Mouse (Mus musculus) midbrain, embryonic 11.5 days (tissue): ENCODE data around the gene Cdh23. TPM values are rescaled to one million over a fixed set of nuclear protein-coding genes. Genes with fewer than 3 reads are reported as not detected.

ENCODE experiments used
- ATAC-seq: fragments of 200-750 bp; cut with Nextera tagmentation; 2 replicates; pipeline ENCODE4 v1.8.0; 2017; ENCODE audit warnings: moderate TSS enrichment, moderate library complexity; ENCODE audit not compliant: low FRiP score
- DNase-seq: peaks from one replicate; pipeline ENCODE4 v3.0.0; 2015; ENCODE audit warnings: low spot score; ENCODE audit errors: missing footprints
- H3K27ac ChIP-seq: fragments of 300-500 bp; sonication (generic); 2 replicates; pipeline ENCODE4 v1.5.1; 2014; ENCODE audit warnings: low read depth, low read length
- H3K27me3 ChIP-seq: fragments of 300-500 bp; sonication (generic); 2 replicates; pipeline ENCODE4 v1.6.1; 2014; ENCODE audit warnings: mild to moderate bottlenecking, low read length, moderate library complexity, mixed read lengths; ENCODE audit not compliant: control insufficient read depth, insufficient read depth
- H3K36me3 ChIP-seq: fragments of 300-500 bp; sonication (generic); 2 replicates; pipeline ENCODE4 v1.6.1; 2014; ENCODE audit warnings: mild to moderate bottlenecking, low read length, moderate library complexity, mixed read lengths; ENCODE audit not compliant: control insufficient read depth, insufficient read depth
- H3K4me1 ChIP-seq: fragments of 300-500 bp; sonication (generic); 2 replicates; pipeline ENCODE4 v1.6.1; 2014; ENCODE audit warnings: low read length; ENCODE audit not compliant: control insufficient read depth, insufficient read depth
- H3K4me2 ChIP-seq: fragments of 300-500 bp; sonication (generic); 2 replicates; pipeline ENCODE4 v1.6.1; 2014; ENCODE audit warnings: mild to moderate bottlenecking, moderate library complexity
- H3K4me3 ChIP-seq: fragments of 300-500 bp; sonication (generic); 2 replicates; pipeline ENCODE4 v1.5.1; 2014; ENCODE audit warnings: low read depth, low read length
- H3K9ac ChIP-seq: fragments of 300-500 bp; sonication (generic); 2 replicates; pipeline ENCODE4 v1.6.1; 2014; ENCODE audit warnings: low read length
- H3K9me3 ChIP-seq: fragments of 300-500 bp; sonication (generic); 2 replicates; pipeline ENCODE4 v1.6.1; 2016; ENCODE audit warnings: low read length; ENCODE audit not compliant: control insufficient read depth
- WGBS: fragments of 180-500 bp; shearing (Covaris S2); extraction: QIAGEN DNeasy Blood & Tissue Kit; methylation state at CpG from one replicate; pipeline ENCODE4 v1.1.7; 2014; 5-methylcytosine and 5-hydroxymethylcytosine counted together
- polyA plus RNA-seq: library from polyadenylated mRNA; unstranded; fragments of >200 nt; fragmentation: Nextera tagmentation; extraction: Ambion mirVana; gene quantifications from 2 replicates; pipeline ENCODE4 v1.2.1, GENCODE M21; 2014

Gene Cdh23
- polyA plus RNA-seq, 1 experiment from 2014 or later: 0.71 TPM

GRCm38 (mm10) chr10:60289216-60289615 lies 407.1 kb downstream of the Cdh23 start:
- 88% methylated on average over 8 of the region's 8 CpGs for WGBS
- no peak for ATAC-seq
- Histone ChIP-seq H3K27ac (no peak overlapping the region), H3K27me3 (no peaks in the 10 kb centered on the region), H3K36me3 (peaks cover 8% of the 10 kb centered on the region; the same call in 1 of the 2 replicates), H3K9me3 (no peaks in the 10 kb centered on the region), H3K4me2 (no peak overlapping the region), H3K4me3 (no peak overlapping the region), H3K4me1 (peaks cover 33% of the 10 kb centered on the region), H3K9ac (no peak overlapping the region)
- no peak for DNase-seq

- no peaks in the 10 kb centered on the region for H3K9me3 ChIP-seq
- no peak overlapping the region for H3K27ac ChIP-seq
- ATAC-seq (no peak), DNase-seq (peak; percentile 69)
- H3K4me1 ChIP-seq: peaks cover 42% of the 10 kb centered on the region
- no peaks in the 10 kb centered on the region for H3K36me3 ChIP-seq
- H3K4me3 ChIP-seq: no peak overlapping the region
- 90% methylated on average over 2 of the region's 2 CpGs for WGBS
- no peaks in the 10 kb centered on the region for H3K27me3 ChIP-seq
- no peak overlapping the region for H3K9ac ChIP-seq
- H3K4me2 ChIP-seq: no peak overlapping the region
These were observed 408.6 kb downstream of the Cdh23 start for GRCm38 (mm10) chr10:60287726-60288125.

DNA sequence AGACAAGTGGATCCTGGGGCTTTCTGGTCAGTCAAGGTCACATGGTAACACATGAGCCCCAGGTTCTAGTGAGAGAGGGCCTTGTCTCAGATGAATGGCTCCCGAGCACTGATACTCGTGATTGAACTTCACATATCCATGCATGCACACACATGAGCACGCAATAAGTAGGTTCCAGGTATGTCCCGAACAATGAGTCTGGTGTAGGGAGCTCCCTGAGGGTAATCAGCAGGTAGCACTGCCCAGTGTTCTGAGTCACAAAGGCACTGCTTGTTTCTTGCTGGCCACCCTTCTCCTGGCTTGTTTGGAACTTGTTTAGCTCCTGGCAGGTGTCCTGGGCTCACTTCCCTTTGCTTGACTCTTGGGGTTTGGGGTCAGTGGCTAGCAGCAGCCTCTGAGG lies 409.1 kb downstream of the Cdh23 start:
- Histone ChIP-seq H3K27me3 (no peaks in the 10 kb centered on the region), H3K4me3 (no peak overlapping the region), H3K4me2 (no peak overlapping the region), H3K9me3 (no peaks in the 10 kb centered on the region), H3K27ac (no peak overlapping the region), H3K36me3 (no peaks in the 10 kb centered on the region), H3K9ac (no peak overlapping the region), H3K4me1 (peaks cover 48% of the 10 kb centered on the region)
- ATAC-seq (no peak), DNase-seq (peak; percentile 33)
- 88% methylated on average over 4 of the region's 4 CpGs for WGBS

DNA sequence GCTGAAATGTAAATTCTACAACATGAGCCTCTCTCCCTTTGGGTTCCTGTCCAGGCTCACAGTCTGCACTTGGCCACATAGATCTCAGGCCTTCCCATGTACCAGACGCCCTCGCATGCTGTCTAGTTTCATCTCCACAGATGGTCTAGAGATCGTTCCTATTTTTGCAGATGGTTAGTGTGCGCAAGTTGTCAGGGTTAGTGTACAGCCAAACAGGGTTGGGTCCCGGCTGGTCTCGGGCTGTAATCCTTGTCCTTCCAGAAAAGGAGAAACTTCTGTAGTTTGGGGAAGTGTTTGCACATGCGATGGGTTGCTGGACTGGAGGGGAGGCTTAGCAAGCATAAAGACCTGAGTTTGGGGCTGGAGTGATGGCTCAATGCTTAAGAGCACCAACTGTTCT lies 409.7 kb downstream of the Cdh23 start:
- H3K27me3 ChIP-seq: no peaks in the 10 kb centered on the region
- no peaks in the 10 kb centered on the region for H3K9me3 ChIP-seq
- no peak overlapping the region for H3K4me3 ChIP-seq
- H3K4me1 ChIP-seq: peaks cover 52% of the 10 kb centered on the region
- DNase-seq: no peak
- H3K4me2 ChIP-seq: no peak overlapping the region; the same call in 1 of the 2 replicates
- no peak for ATAC-seq
- no peak overlapping the region for H3K9ac ChIP-seq
- H3K36me3 ChIP-seq: no peaks in the 10 kb centered on the region
- WGBS: 91% methylated on average over 7 of the region's 7 CpGs
- peak overlapping the region; percentile 31 for H3K27ac ChIP-seq

GRCm38 (mm10) chr10:60285676-60286372 lies 410.5 kb downstream of the Cdh23 start:
- H3K9me3 ChIP-seq: no peaks in the 10 kb centered on the region
- H3K4me1 ChIP-seq: peaks cover 52% of the 10 kb centered on the region
- H3K4me2 ChIP-seq: peak overlapping the region; percentile 40
- H3K36me3 ChIP-seq: no peaks in the 10 kb centered on the region
- H3K27ac ChIP-seq: peak overlapping the region; percentile 67
- peak overlapping the region; percentile 21; the same call in 1 of the 2 replicates for H3K9ac ChIP-seq
- peak; percentile 80 for ATAC-seq
- H3K27me3 ChIP-seq: no peaks in the 10 kb centered on the region
- H3K4me3 ChIP-seq: peak overlapping the region; percentile 10
- DNase-seq: peak; percentile 97
- WGBS: 29% methylated on average over 14 of the region's 14 CpGs

GRCm38 (mm10) chr10:60285183-60285582 lies 411.1 kb downstream of the Cdh23 start:
- peak overlapping the region; percentile 40 for H3K4me2 ChIP-seq
- no peaks in the 10 kb centered on the region for H3K27me3 ChIP-seq
- H3K4me1 ChIP-seq: peaks cover 58% of the 10 kb centered on the region
- DNase-seq (peak; percentile 88), ATAC-seq (peak; percentile 36)
- peak overlapping the region; percentile 21 for H3K9ac ChIP-seq
- peak overlapping the region; percentile 67 for H3K27ac ChIP-seq
- H3K9me3 ChIP-seq: no peaks in the 10 kb centered on the region
- no peaks in the 10 kb centered on the region for H3K36me3 ChIP-seq
- 51% methylated on average over 8 of the region's 8 CpGs for WGBS
- peak overlapping the region; percentile 10; the same call in 1 of the 2 replicates for H3K4me3 ChIP-seq

- Histone ChIP-seq H3K4me2 (peak overlapping the region; percentile 40), H3K27ac (peak overlapping the region; percentile 67), H3K36me3 (no peaks in the 10 kb centered on the region), H3K9me3 (no peaks in the 10 kb centered on the region), H3K4me3 (0 out of 2 replicates have a peak overlapping the region, but pooled peaks have one; percentile 10), H3K4me1 (peaks cover 57% of the 10 kb centered on the region), H3K9ac (peak overlapping the region; percentile 21), H3K27me3 (no peaks in the 10 kb centered on the region)
- 56% methylated on average over 8 of the region's 8 CpGs for WGBS
- ATAC-seq (no peak; the same call in 1 of the 2 replicates), DNase-seq (peak; percentile 88)
These were observed 411.6 kb downstream of the Cdh23 start for GRCm38 (mm10) chr10:60284676-60285111.

DNA sequence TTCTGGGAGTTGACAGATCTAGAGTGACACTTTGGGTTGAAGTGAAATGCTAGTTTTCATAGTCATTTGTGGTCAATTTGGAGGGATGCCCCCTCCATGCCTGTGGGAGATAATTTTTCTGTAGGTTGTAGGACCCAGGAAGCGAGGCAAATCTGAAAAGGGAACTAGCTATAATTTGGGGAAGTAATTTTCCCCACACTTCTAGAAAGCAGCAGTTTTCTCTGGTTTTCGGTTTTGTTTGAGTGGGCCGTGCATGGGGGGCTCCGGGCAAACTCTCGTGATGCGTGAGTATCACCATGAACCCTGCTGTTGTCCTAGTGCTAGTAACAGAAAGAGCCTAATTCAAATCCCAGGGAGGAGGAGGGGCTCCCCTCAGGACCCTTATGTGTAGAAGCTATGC lies 412.0 kb downstream of the Cdh23 start:
- DNase-seq (no peak), ATAC-seq (no peak)
- H3K27me3 ChIP-seq: no peaks in the 10 kb centered on the region
- H3K9me3 ChIP-seq: no peaks in the 10 kb centered on the region
- peak overlapping the region; percentile 21; the same call in 1 of the 2 replicates for H3K9ac ChIP-seq
- no peak overlapping the region for H3K4me3 ChIP-seq
- 78% methylated on average over 6 of the region's 6 CpGs for WGBS
- H3K4me1 ChIP-seq: peaks cover 58% of the 10 kb centered on the region
- peak overlapping the region; percentile 67 for H3K27ac ChIP-seq
- H3K4me2 ChIP-seq: peak overlapping the region; percentile 40; the same call in 1 of the 2 replicates
- no peaks in the 10 kb centered on the region for H3K36me3 ChIP-seq
